Mouse (Mus musculus) MEL (cell line): ENCODE measurements around the gene Gnat1. TPM values are rescaled to one million over a fixed set of nuclear protein-coding genes. Genes with fewer than 3 reads are reported as not detected.

ENCODE experiments used
- DNase-seq: peaks from one replicate; pipeline ENCODE4 v3.0.0; 2011; ENCODE audit warnings: low read depth, low spot score
- H3K27ac ChIP-seq: 2 replicates; pipeline ENCODE4 v1.5.1; 2012; ENCODE audit warnings: low read depth, mild to moderate bottlenecking, control low read depth, low read length, moderate library complexity; ENCODE audit not compliant: control insufficient read depth
- H3K27me3 ChIP-seq, 2 experiments: fragments of 150-350 bp in 1 of 2; sonication (generic) in 1 of 2; 2 replicates each; pipeline ENCODE4 v1.6.1; 2012; ENCODE audit warnings: low read length in 2 of 2, mild to moderate bottlenecking in 2 of 2, improper control_type of control experiment in 1 of 2, moderate library complexity in 1 of 2; ENCODE audit not compliant: insufficient read depth in 2 of 2, control insufficient read depth in 1 of 2
- H3K36me3 ChIP-seq, 2 experiments: 2 replicates each; pipeline ENCODE4 v1.6.1; 2012 to 2014; ENCODE audit warnings: low read length in 2 of 2, improper control_type of control experiment in 1 of 2, inconsistent platforms in 1 of 2, mild to moderate bottlenecking in 1 of 2; ENCODE audit not compliant: insufficient read depth in 2 of 2, control insufficient read depth in 1 of 2
- H3K4me1 ChIP-seq, 2 experiments: fragments of 150-350 bp in 1 of 2; sonication (generic) in 1 of 2; 2 replicates each; pipeline ENCODE4 v1.6.1; 2012; ENCODE audit warnings: low read length in 2 of 2, improper control_type of control experiment in 1 of 2, mild to moderate bottlenecking in 1 of 2; ENCODE audit not compliant: insufficient read depth in 2 of 2, control insufficient read depth in 1 of 2
- H3K4me3 ChIP-seq, 2 experiments: fragments of 150-350 bp in 1 of 2; sonication (generic) in 1 of 2; 2 replicates each; pipeline ENCODE4 v1.5.1; 2012; ENCODE audit warnings: low read depth in 2 of 2, low read length in 2 of 2, mild to moderate bottlenecking in 2 of 2, moderate library complexity in 2 of 2, control low read depth in 1 of 2, improper control_type of control experiment in 1 of 2; ENCODE audit not compliant: control insufficient read depth in 1 of 2, insufficient read depth in 1 of 2
- H3K79me2 ChIP-seq: 2 replicates; pipeline ENCODE4 v1.6.1; 2012; ENCODE audit warnings: mild to moderate bottlenecking, low read length, moderate library complexity; ENCODE audit not compliant: control insufficient read depth, poor library complexity, insufficient read depth
- H3K9ac ChIP-seq: 2 replicates; pipeline ENCODE4 v1.6.1; 2012; ENCODE audit warnings: low read depth, mild to moderate bottlenecking, control low read depth, low read length, moderate library complexity; ENCODE audit not compliant: control insufficient read depth, poor library complexity, severe bottlenecking
- H3K9me3 ChIP-seq: fragments of 150-350 bp; sonication (generic); replicated peaks from 2 replicates; pipeline ENCODE4 v1.6.1; 2012; ENCODE audit warnings: mild to moderate bottlenecking, low read length, improper control_type of control experiment, moderate library complexity; ENCODE audit not compliant: insufficient read depth
- CTCF ChIP-seq, 3 experiments: IDR thresholded peaks in 2 of 3; conservative IDR thresholded peaks in 1 of 3; 2 replicates each; pipeline ENCODE4 v1.5.1; 2011 to 2012; ENCODE audit warnings: low read length in 3 of 3, low read depth in 2 of 3, mild to moderate bottlenecking in 2 of 3, improper control_type of control experiment in 1 of 3, inconsistent platforms in 1 of 3, mixed read lengths in 1 of 3, moderate library complexity in 1 of 3; ENCODE audit not compliant: control insufficient read depth in 1 of 3, insufficient read depth in 1 of 3, poor library complexity in 1 of 3, severe bottlenecking in 1 of 3
- E2F4 ChIP-seq: IDR thresholded peaks from 2 replicates; pipeline ENCODE4 v1.6.1; 2011; ENCODE audit warnings: low read depth, low read length, improper control_type of control experiment, borderline replicate concordance
- ELF1 ChIP-seq: IDR thresholded peaks from 2 replicates; pipeline ENCODE4 v1.6.1; 2014; ENCODE audit warnings: low read depth, mild to moderate bottlenecking, inconsistent platforms, low read length, improper control_type of control experiment, moderate library complexity
- EP300 ChIP-seq, 2 experiments: IDR thresholded peaks; 2 replicates each; pipeline ENCODE4 v1.6.1; 2011; ENCODE audit warnings: improper control_type of control experiment in 2 of 2, low read length in 2 of 2, low read depth in 1 of 2, mild to moderate bottlenecking in 1 of 2
- ETS1 ChIP-seq: IDR thresholded peaks from 2 replicates; pipeline ENCODE4 v1.6.1; 2012; ENCODE audit warnings: low read depth, mild to moderate bottlenecking, inconsistent platforms, low read length, improper control_type of control experiment, moderate library complexity
- HCFC1 ChIP-seq: IDR thresholded peaks from 2 replicates; pipeline ENCODE4 v1.6.1; 2012; ENCODE audit warnings: low read depth, mild to moderate bottlenecking, inconsistent platforms, low read length, improper control_type of control experiment, moderate library complexity
- MEF2A ChIP-seq: IDR thresholded peaks from 2 replicates; pipeline ENCODE4 v1.6.1; 2014; ENCODE audit warnings: low read depth, mild to moderate bottlenecking, inconsistent platforms, low read length, improper control_type of control experiment; ENCODE audit not compliant: poor library complexity, insufficient replicate concordance, severe bottlenecking; ENCODE audit errors: extremely low read depth
- MXI1 ChIP-seq: IDR thresholded peaks from 2 replicates; pipeline ENCODE4 v1.6.1; 2011; ENCODE audit warnings: mild to moderate bottlenecking, low read depth, low read length, improper control_type of control experiment
- POLR2A ChIP-seq, 2 experiments: IDR thresholded peaks; 2 replicates each; pipeline ENCODE4 v1.6.1; 2011 to 2012; ENCODE audit warnings: low read length in 2 of 2, mild to moderate bottlenecking in 2 of 2, control low read depth in 1 of 2, improper control_type of control experiment in 1 of 2, low read depth in 1 of 2, moderate library complexity in 1 of 2; ENCODE audit not compliant: control insufficient read depth in 1 of 2, insufficient read depth in 1 of 2, poor library complexity in 1 of 2
- POLR2AphosphoS2 ChIP-seq: IDR thresholded peaks from 2 replicates; pipeline ENCODE4 v1.6.1; 2011; ENCODE audit warnings: low read length, improper control_type of control experiment
- SIN3A ChIP-seq: IDR thresholded peaks from 2 replicates; pipeline ENCODE4 v1.6.1; 2012; ENCODE audit warnings: low read length, improper control_type of control experiment, inconsistent platforms
- TAL1 ChIP-seq: IDR thresholded peaks from 2 replicates; pipeline ENCODE4 v1.6.1; 2012; ENCODE audit warnings: mild to moderate bottlenecking, inconsistent platforms, low read length, moderate library complexity, mixed read lengths
- TBP ChIP-seq: IDR thresholded peaks from 2 replicates; pipeline ENCODE4 v1.8.0; 2011; ENCODE audit warnings: low read depth, low read length, improper control_type of control experiment
- TCF12 ChIP-seq: IDR thresholded peaks from 2 replicates; pipeline ENCODE4 v1.6.1; 2014; ENCODE audit warnings: low read depth, mild to moderate bottlenecking, inconsistent platforms, low read length, improper control_type of control experiment, moderate library complexity
- polyA plus RNA-seq, 2 experiments: library from polyadenylated mRNA; stranded (reverse) in 1 of 2; unstranded in 1 of 2; fragments of >175 nt in 1 of 2; fragments of >200 nt in 1 of 2; gene quantifications; 2 replicates each; pipeline versions ENCODE4 v1.2.1 to v1.2.4; 2012; ENCODE audit warnings: low replicate concordance in 2 of 2, low read depth in 1 of 2; ENCODE audit not compliant: insufficient read length in 2 of 2, insufficient read depth in 1 of 2, missing spikeins in 1 of 2
- total RNA-seq: library from RNA; depleted of rRNA; stranded (reverse); fragments of 300-350 nt; gene quantifications from 2 replicates; pipeline ENCODE4 v1.2.3, GENCODE M21; 2012; rRNA removed

The Gnat1 gene
- total and polyA plus RNA-seq, 3 experiments, result 0.27 to 326 TPM; not detected in 1

DNA sequence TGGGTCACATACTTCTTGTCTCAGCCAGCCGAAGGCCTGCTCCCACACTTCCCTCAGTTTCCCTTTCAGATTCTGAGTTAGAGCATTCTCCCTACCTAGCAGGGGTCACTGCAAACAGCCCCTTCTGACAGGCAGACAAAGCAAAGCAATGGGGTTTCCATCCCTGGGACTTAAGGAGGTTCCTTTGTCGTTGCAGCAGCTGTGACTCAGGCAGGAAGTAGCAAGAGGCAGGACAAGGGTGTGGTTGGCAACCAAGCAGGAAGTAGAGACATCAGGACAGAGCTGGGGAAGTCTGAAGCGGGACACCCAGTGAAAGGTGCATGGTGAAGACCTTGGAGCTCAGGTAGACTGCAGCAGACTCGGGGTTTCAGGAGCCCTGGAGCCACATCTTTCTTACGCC lies 55.0 kb downstream of the Gnat1 start:
- peak overlapping the region; percentile 53 for H3K27ac ChIP-seq
- peak overlapping the region; percentile 13 for H3K9ac ChIP-seq
- H3K36me3 ChIP-seq, result peaks cover 1 to 15% of the 10 kb centered on the region in 2 experiments; a peak in 3 of 4 replicates

More for the DNA sequence above, 55.0 kb downstream of the Gnat1 start:
- Histone ChIP-seq H3K4me1 (peaks cover 11 to 22% of the 10 kb centered on the region in 2 experiments), H3K79me2 (peaks cover 34% of the 10 kb centered on the region), H3K4me3 (no peak overlapping the region), H3K9me3 (no peaks in the 10 kb centered on the region), H3K27me3 (no peaks in the 10 kb centered on the region)
- peak; percentile 88 for DNase-seq
- TF ChIP-seq ELF1 (peak; percentile 81), MEF2A (no peak), MXI1 (no peak), HCFC1 (0 out of 2 replicates have a peak, but pooled peaks have one; percentile 46), POLR2A (IDR thresholded peaks at IDR 0.05; ENCODE audit: control insufficient read depth in 1 of 2, insufficient read depth in 1 of 2, low read depth in 1 of 2, low read length in 2 of 2, poor library complexity in 1 of 2) (peak in 1 of 2 experiments; percentile 45; a peak in 1 of 4 replicates), E2F4 (no peak), CTCF (IDR thresholded peaks at IDR 0.05 in 2 of 3, conservative IDR thresholded peaks at IDR 0.05 in 1 of 3; ENCODE audit: control insufficient read depth in 1 of 3, insufficient read depth in 1 of 3, low read depth in 2 of 3, low read length in 3 of 3, poor library complexity in 1 of 3, severe bottlenecking in 1 of 3) (no peak), TBP (no peak), SIN3A (peak; percentile 48; the same call in 1 of the 2 replicates), TAL1 (no peak), TCF12 (no peak), EP300 (IDR thresholded peaks at IDR 0.05; ENCODE audit: low read depth in 1 of 2, low read length in 2 of 2) (peak; percentile 23 to 36; a peak in 1 of 4 replicates), POLR2AphosphoS2 (no peak), ETS1 (peak; percentile 53; the same call in 1 of the 2 replicates)
- TF ChIP-seq, all 39 proteins: peak for 6

Other genes starting within 250 kb of the Gnat1 start
- 26.0 and 34.6 TPM in 2 replicates for gene Tmem115, start 145.8 kb downstream of the Gnat1 start, total RNA-seq
- 10 to 100 TPM in 1 of 2 experiments, not detected in 1; 39.3 TPM for gene Tmem115, start 145.8 kb downstream of the Gnat1 start, polyA plus RNA-seq
- 38.1 and 38.3 TPM in 2 replicates for gene Cyb561d2, start 137.5 kb downstream of the Gnat1 start, total RNA-seq
- gene Cyb561d2, start 137.5 kb downstream of the Gnat1 start, polyA plus RNA-seq, result 10 to 100 TPM in 1 of 2 experiments, not detected in 1; 37.8 TPM
- 23.2 and 25.4 TPM in 2 replicates for gene Nprl2, start 137.5 kb downstream of the Gnat1 start, total RNA-seq
- gene Nprl2, start 137.5 kb downstream of the Gnat1 start, polyA plus RNA-seq, result 10 to 100 TPM in 1 of 2 experiments, not detected in 1; 30.2 TPM
- gene Zmynd10, start 132.4 kb downstream of the Gnat1 start, total RNA-seq, result 0.26 and 0.31 TPM in 2 replicates
- under 1 TPM in 1 of 2 experiments, not detected in 1; 0.85 TPM for gene Zmynd10, start 132.4 kb downstream of the Gnat1 start, polyA plus RNA-seq
- 40.6 and 48.0 TPM in 2 replicates for gene Rassf1, start 128.2 kb downstream of the Gnat1 start, total RNA-seq
- gene Rassf1, start 128.2 kb downstream of the Gnat1 start, polyA plus RNA-seq, result 10 to 100 TPM in 1 of 2 experiments, not detected in 1; 56.9 TPM
- 29.9 and 36.2 TPM in 2 replicates for gene Tusc2, start 116.5 kb downstream of the Gnat1 start, total RNA-seq
- 10 to 100 TPM in 1 of 2 experiments, not detected in 1; 48.9 TPM for gene Tusc2, start 116.5 kb downstream of the Gnat1 start, polyA plus RNA-seq
- gene Hyal2, start 111.8 kb downstream of the Gnat1 start, total RNA-seq, result 24.8 and 32.0 TPM in 2 replicates
- 10 to 100 TPM in 1 of 2 experiments, not detected in 1; 31.3 TPM for gene Hyal2, start 111.8 kb downstream of the Gnat1 start, polyA plus RNA-seq
- gene Hyal1, start 102.8 kb downstream of the Gnat1 start, total RNA-seq, result 1.1 and 1.3 TPM in 2 replicates
- gene Hyal1, start 102.8 kb downstream of the Gnat1 start, polyA plus RNA-seq, result 1 to 10 TPM in 1 of 2 experiments, not detected in 1; 3.4 TPM
- gene Naa80, start 100.8 kb downstream of the Gnat1 start, total RNA-seq, result 14.3 and 15.1 TPM in 2 replicates
- 10 to 100 TPM in 1 of 2 experiments, not detected in 1; 74.0 TPM for gene Naa80, start 100.8 kb downstream of the Gnat1 start, polyA plus RNA-seq
- 1.8 and 2.3 TPM in 2 replicates for gene Hyal3, start 98.9 kb downstream of the Gnat1 start, total RNA-seq
- 1 to 10 TPM in 1 of 2 experiments, not detected in 1; 6.8 TPM for gene Hyal3, start 98.9 kb downstream of the Gnat1 start, polyA plus RNA-seq
- gene Ifrd2, start 92.1 kb downstream of the Gnat1 start, total RNA-seq, result 136 and 147 TPM in 2 replicates
- 100 to 1,000 TPM in 1 of 2 experiments, not detected in 1; 292 TPM for gene Ifrd2, start 92.1 kb downstream of the Gnat1 start, polyA plus RNA-seq
- gene Sema3b, start 70.5 kb downstream of the Gnat1 start, total RNA-seq, result 0.04 and 0.07 TPM in 2 replicates
- under 1 TPM in 1 of 2 experiments, not detected in 1; 0.21 TPM for gene Sema3b, start 70.5 kb downstream of the Gnat1 start, polyA plus RNA-seq
- gene Gnai2, start 44.3 kb downstream of the Gnat1 start, total RNA-seq, result 129 and 131 TPM in 2 replicates
- gene Gnai2, start 44.3 kb downstream of the Gnat1 start, polyA plus RNA-seq, result 100 to 1,000 TPM; 137 to 335 TPM
- not detected in 2 replicates for gene Slc38a3, start 10.2 kb downstream of the Gnat1 start, total RNA-seq
- not detected for gene Slc38a3, start 10.2 kb downstream of the Gnat1 start, polyA plus RNA-seq
- not detected in 2 replicates for gene Sema3f, start 30.8 kb upstream of the Gnat1 start, total RNA-seq
- gene Sema3f, start 30.8 kb upstream of the Gnat1 start, polyA plus RNA-seq, result not detected
- 80.2 and 87.6 TPM in 2 replicates for gene Rbm5, start 91.3 kb upstream of the Gnat1 start, total RNA-seq
- gene Rbm5, start 91.3 kb upstream of the Gnat1 start, polyA plus RNA-seq, result 100 to 1,000 TPM; 125 to 143 TPM
- gene Rbm6, start 193.5 kb upstream of the Gnat1 start, total RNA-seq, result 54.2 and 55.8 TPM in 2 replicates
- gene Rbm6, start 193.5 kb upstream of the Gnat1 start, polyA plus RNA-seq, result 100 to 1,000 TPM in 1 of 2 experiments, 10 to 100 TPM in 1; 55.7 to 521 TPM
- 10.1 and 11.5 TPM in 2 replicates for gene Mon1a, start 208.4 kb upstream of the Gnat1 start, total RNA-seq
- 10 to 100 TPM in 1 of 2 experiments, not detected in 1; 13.5 TPM for gene Mon1a, start 208.4 kb upstream of the Gnat1 start, polyA plus RNA-seq
- 136 and 149 TPM in 2 replicates for gene Mst1r, start 227.2 kb upstream of the Gnat1 start, total RNA-seq
- 100 to 1,000 TPM in 1 of 2 experiments, not detected in 1; 133 TPM for gene Mst1r, start 227.2 kb upstream of the Gnat1 start, polyA plus RNA-seq
- gene Actl11, start 248.8 kb upstream of the Gnat1 start, total RNA-seq, result not detected in 2 replicates
- not detected for gene Actl11, start 248.8 kb upstream of the Gnat1 start, polyA plus RNA-seq